Mouse (Mus musculus) thymus, adult 2 months (tissue): ENCODE results near the gene Gpsm3.

Source experiments
- CTCF ChIP-seq: fragments of 200-500 bp; IDR thresholded peaks from 2 replicates; pipeline ENCODE4 v1.5.1; 2012; ENCODE audit warnings: mild to moderate bottlenecking, control low read depth, low read length, moderate library complexity, borderline replicate concordance; ENCODE audit not compliant: control insufficient read depth, poor library complexity, insufficient read depth; ENCODE audit errors: extremely low read depth
- POLR2A ChIP-seq: fragments of 200-500 bp; IDR thresholded peaks from 2 replicates; pipeline ENCODE4 v1.6.1; 2012; ENCODE audit warnings: mild to moderate bottlenecking, low read length, control low read depth, moderate library complexity; ENCODE audit not compliant: control insufficient read depth, poor library complexity, insufficient read depth; ENCODE audit errors: extremely low read depth

DNA sequence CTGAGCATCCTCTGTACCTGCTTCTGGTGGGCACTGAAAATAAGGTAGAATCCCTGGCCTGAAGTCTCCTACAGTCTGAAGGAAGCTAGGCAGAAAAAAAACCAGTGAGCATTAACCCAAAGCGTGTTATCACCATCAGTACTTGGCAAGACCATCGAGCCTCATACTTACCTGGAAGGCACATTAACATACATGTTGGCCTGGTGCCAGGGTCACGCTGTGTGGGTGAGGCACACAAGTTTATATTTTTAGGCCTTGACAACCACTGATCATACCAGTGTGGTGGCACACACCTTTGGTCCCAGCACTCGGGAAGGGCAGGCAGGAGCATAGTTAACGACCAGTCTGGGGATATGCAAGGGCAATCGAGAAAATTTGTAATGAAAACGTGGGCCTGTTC is 18.4 kb downstream of the Gpsm3 start:
- TF ChIP-seq POLR2A (no peak), CTCF (no peak)
